Mouse (Mus musculus): ENCODE data around the gene Paxx.

DNA sequence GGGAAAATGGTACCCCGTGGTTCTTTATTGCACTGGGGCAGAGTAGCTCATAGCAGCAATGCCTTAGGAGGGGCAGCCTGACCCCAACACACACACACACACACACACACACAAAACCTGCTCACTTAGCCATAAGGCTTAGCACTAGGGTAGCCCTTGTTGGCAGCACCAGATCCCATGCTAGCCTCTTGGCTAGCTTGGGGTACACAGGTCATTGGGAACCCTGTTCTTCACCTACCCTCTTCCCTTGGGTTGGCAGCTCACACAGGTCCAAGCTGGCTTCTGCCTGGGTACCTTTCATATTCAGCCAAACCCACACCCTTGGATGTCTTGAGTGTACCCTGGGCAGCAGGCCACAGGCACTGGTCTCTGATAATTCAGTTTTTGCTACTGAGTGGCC is 44.1 kb upstream of the Paxx start:
- TF ChIP-seq CTCF (IDR thresholded peaks at IDR 0.05; ENCODE audit: low read depth, low read length) (no peak), POLR2A (IDR thresholded peaks at IDR 0.05; ENCODE audit: borderline replicate concordance, low read depth, low read length) (no peak)

All from bone marrow macrophage, adult 2 months (primary cell).